Mouse (Mus musculus): ENCODE results near the gene Fam174a. TPM values are rescaled to one million over a fixed set of nuclear protein-coding genes. Genes with fewer than 3 reads are reported as not detected.

The Fam174a gene
- 13.8 and 16.5 TPM in 2 replicates for polyA plus RNA-seq (2016; fragmentation: Nextera tagmentation; extraction: Ambion mirVana)

DNA sequence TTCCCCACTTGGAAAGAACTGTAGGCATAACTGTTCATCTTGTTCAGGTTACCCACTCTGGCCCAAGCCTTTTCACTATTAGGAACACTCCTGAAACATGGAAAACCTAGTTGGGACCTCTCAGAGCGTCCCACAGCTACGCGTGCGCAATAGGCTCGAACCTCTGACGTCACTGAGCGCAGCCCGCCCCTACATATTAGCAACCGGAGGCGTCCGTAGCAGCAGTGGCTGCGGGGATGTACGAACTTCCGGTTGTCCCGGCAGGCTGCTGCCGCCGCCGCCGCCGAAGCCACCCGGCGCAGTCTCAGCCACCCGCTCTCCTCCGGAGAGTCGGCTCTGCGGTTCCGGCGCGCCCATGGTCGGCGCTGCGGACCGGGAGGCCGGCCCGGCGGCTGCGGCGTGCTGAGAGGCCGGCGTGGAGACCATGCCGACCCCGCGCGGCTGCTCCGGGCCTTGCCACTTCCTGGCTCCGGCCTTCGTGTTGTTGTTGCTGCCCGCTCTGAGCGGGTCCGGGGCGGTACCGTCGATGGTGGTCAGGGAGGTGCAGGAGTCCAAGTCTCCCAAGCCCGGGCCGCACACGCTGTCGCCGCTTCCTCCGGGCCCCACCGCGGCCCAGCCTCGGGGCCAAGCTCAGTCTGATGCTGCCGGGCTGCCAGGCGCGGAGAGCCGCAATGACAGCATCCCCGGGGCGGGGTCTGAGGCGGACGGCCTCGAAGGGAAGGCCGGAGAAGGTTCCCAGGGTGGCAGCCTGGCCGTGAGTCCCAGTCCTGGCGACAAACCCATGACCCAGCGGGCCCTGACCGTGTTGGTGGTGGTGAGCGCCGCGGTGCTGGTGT is at the start of gene Fam174a:
TSS of gene Fam174a (plus strand) at position 231 of the 836 bp plus-strand sequence.
- under 1% methylated on average over 79 of the region's 79 CpGs for WGBS
- no peaks in the 10 kb centered on the region for H3K9me3 ChIP-seq
- peak within 1 kb of the TSS; percentile 90 for H3K27ac ChIP-seq (replicated peaks)

DNA sequence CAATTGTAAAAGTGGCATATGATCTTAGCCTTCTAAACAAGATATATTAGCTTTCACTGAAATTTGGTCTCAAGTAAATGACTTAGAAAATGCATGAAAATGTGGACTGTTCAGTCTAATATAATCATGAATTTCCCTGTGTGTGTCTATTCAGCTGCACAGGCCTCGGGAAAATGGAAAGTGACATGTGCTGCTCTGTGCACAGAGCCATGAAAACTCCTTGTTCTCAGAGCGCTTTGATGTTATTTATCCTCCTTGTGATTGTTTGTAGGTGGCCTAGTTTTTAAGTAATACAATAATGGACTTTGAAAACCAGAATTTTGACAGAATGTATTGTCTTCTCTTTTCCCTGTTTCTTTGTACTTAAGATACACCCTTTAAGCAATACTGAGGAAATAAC is 49.6 kb upstream of the Fam174a start:
- Histone ChIP-seq H3K36me3 (replicated peaks) (no peaks in the 10 kb centered on the region), H3K27ac (replicated peaks) (no peak overlapping the region), H3K9me3 (no peaks in the 10 kb centered on the region), H3K4me3 (no peak overlapping the region), H3K4me1 (no peaks in the 10 kb centered on the region), H3K27me3 (replicated peaks; ENCODE audit: low read depth, poor library complexity, severe bottlenecking) (no peaks in the 10 kb centered on the region)
- 70% methylated on average over 2 of the region's 2 CpGs for WGBS
- DNase-seq (ENCODE audit: low spot score), result no peak

More for the DNA sequence above, at the start of gene Fam174a:
- H3K4me1 ChIP-seq, result peaks cover 9% of the 10 kb centered on the region
- peak within 1 kb of the TSS; percentile 91 for H3K4me3 ChIP-seq
- no peaks in the 10 kb centered on the region for H3K27me3 ChIP-seq (replicated peaks; ENCODE audit: low read depth, poor library complexity, severe bottlenecking)
- peak; percentile 92 for DNase-seq (ENCODE audit: low spot score)
- H3K36me3 ChIP-seq (replicated peaks), result no peaks in the 10 kb centered on the region

DNA sequence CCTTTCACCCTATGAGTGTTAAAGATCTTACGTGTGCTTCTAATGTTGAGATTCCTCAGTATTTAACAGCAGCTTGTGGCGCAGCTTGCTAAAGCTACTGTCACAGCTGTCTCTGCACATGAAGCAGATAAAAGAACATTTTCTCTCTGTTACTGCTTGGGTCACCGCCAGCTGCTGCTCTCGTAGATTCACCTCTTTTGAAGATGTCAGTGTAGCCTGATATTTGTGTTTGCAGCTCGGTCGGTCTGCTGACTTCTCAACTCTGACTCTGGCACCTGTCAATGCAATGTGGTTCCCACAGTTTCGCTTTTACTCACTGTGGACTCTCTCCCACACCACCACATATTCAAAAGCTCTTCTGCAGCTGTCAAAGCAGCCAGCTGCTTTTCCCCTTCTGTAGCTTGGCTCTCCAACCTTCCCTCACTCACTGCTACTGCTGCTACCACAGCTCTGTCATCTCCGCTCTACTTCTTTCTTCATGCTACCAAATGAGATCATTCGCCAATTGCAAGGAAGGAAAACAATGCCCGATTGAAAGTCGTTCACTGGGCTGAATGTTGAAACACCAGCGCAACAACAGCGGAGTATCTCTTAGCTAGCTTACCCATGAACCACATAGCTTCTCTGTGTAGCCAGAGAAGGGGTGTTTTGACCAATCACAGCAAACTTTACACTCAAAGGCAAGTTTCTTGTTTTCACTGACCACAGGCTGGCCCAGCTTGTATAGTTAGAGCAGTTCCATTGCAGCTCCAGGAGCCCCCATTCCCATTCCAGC is 45.3 kb upstream of the Fam174a start:
- no peak for DNase-seq (ENCODE audit: low spot score)
- Histone ChIP-seq H3K9me3 (no peaks in the 10 kb centered on the region), H3K36me3 (replicated peaks) (no peaks in the 10 kb centered on the region), H3K4me3 (no peak overlapping the region), H3K27ac (replicated peaks) (no peak overlapping the region), H3K4me1 (no peaks in the 10 kb centered on the region), H3K27me3 (replicated peaks; ENCODE audit: low read depth, poor library complexity, severe bottlenecking) (no peaks in the 10 kb centered on the region)
- 65% methylated on average over 13 of the region's 13 CpGs for whole genome bisulfite sequencing

DNA sequence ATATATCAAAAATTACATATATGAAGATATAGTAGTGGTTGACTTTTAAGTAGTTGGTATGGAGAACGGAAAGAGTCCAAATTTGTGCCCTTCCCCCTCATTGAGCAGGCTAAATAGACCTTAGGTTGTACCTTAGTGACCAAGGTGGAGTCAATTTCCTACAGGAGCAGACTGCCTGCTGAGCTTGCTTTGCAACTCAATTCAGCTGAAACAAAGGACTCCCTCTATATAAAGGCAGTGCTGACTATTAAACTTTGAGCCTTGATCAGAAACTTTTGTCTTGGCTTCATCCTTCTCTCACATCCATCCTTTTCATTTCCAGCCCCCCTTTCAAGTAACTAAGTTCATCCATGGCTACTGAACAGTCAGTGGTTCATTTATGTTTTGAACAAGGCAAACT is 40.1 kb upstream of the Fam174a start:
- 51% methylated on average over 1 of the region's 1 CpGs for WGBS
- H3K27me3 ChIP-seq (replicated peaks; ENCODE audit: low read depth, poor library complexity, severe bottlenecking), result no peaks in the 10 kb centered on the region
- no peak for DNase-seq (ENCODE audit: low spot score)
- H3K9me3 ChIP-seq, result no peaks in the 10 kb centered on the region
- no peaks in the 10 kb centered on the region for H3K36me3 ChIP-seq (replicated peaks)
- H3K4me3 ChIP-seq, result no peak overlapping the region
- no peaks in the 10 kb centered on the region for H3K4me1 ChIP-seq
- no peak overlapping the region for H3K27ac ChIP-seq (replicated peaks)

DNA sequence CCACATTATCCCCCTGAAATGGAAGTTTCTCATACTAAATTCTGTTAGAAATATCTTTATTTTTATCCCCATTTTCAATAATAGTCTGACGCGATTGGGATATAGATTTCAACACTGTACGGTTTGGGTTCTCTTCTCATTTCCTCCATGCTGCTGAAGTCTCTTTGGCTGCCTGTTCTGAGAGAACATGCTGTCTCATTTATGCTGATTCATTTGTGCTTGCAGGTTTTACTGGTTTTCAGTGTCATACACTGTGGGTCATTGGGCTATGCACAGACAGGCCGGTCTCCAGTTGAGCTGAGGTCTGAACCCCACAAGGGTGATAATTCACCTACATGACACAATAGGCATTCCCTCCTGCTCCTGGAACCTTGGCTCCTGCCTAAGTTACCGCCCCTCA is 5.1 kb upstream of the Fam174a start:
- Histone ChIP-seq H3K4me3 (no peak overlapping the region), H3K27me3 (replicated peaks; ENCODE audit: low read depth, poor library complexity, severe bottlenecking) (no peaks in the 10 kb centered on the region), H3K9me3 (no peaks in the 10 kb centered on the region), H3K36me3 (replicated peaks) (no peaks in the 10 kb centered on the region), H3K4me1 (no peaks in the 10 kb centered on the region), H3K27ac (replicated peaks) (no peak overlapping the region)
- no peak for DNase-seq (ENCODE audit: low spot score)
- 86% methylated on average over 5 of the region's 5 CpGs for WGBS

DNA sequence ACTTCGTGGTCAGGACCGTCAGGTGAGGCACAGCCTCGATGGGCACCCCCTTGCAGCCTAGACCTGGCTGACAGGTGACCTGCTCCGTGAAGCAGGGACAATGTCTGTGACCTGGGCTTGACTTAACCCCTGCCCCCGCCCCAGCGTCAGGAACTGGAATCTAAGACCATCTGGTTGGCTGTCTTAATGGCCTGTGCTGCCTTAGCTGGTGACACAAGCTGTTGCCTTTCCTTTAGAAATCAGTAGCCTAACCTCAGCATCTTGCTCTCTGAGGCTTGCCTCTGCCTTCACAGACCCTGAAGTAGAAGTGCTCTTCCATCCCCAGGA is 769 bp downstream of the Fam174a start:
- Histone ChIP-seq H3K27me3 (replicated peaks; ENCODE audit: low read depth, poor library complexity, severe bottlenecking) (no peaks in the 10 kb centered on the region), H3K4me3 (peak overlapping the region; percentile 91), H3K4me1 (peaks cover 9% of the 10 kb centered on the region), H3K36me3 (replicated peaks) (no peaks in the 10 kb centered on the region), H3K27ac (replicated peaks) (peak overlapping the region; percentile 90), H3K9me3 (no peaks in the 10 kb centered on the region)
- WGBS, result 1% methylated on average over 6 of the region's 6 CpGs
- no peak for DNase-seq (ENCODE audit: low spot score)

DNA sequence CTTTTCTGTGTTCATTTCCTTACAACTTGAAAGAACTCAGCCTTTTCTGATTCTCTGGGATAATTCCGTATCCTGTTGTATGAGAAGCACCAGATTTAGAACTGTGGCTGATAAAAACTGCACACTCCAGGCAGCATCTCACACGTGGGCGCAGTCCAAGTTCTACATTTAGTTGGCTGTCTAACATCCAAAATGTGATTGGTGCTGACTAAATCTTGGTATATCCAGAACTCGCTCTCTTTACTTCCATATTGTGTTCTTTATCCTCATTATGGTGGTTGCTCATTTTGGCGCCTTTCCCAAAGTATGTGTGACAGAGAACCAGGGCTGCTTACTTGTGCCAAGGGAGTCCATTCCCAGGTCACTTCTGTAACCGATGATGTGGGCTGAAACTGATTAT is 2.6 kb downstream of the Fam174a start:
- H3K4me3 ChIP-seq, result no peak overlapping the region
- WGBS, result 87% methylated on average over 6 of the region's 6 CpGs
- no peak for DNase-seq (ENCODE audit: low spot score)

DNA sequence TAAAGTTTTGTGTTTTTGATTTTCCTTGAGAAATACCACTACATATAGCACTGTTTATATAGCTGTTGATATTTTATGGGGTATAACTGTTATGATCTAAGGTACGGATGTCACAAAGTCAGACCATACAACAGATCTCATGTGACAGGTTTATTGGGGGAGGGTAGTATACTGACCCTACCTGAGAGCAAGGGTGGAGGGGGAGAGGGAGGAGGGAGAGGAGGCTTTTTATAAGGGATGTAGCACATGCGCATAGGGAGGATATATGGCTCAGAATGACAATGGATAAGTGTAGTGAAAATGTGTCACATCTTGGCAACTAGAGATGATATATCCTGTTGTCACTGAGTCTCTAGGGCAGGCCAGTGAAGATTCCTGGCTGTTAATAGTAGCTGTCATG is 8.8 kb downstream of the Fam174a start:
- H3K4me1 ChIP-seq, result no peaks in the 10 kb centered on the region
- H3K27me3 ChIP-seq (replicated peaks; ENCODE audit: low read depth, poor library complexity, severe bottlenecking), result no peaks in the 10 kb centered on the region
- no peak overlapping the region for H3K4me3 ChIP-seq
- no peak overlapping the region for H3K27ac ChIP-seq (replicated peaks)
- 87% methylated on average over 2 of the region's 2 CpGs for WGBS
- H3K9me3 ChIP-seq, result 0 out of 2 replicates have a peak, but pooled peaks cover 3% of the 10 kb centered on the region
- H3K36me3 ChIP-seq (replicated peaks), result peaks cover 10% of the 10 kb centered on the region
- DNase-seq (ENCODE audit: low spot score), result no peak

More for the DNA sequence above, 2.6 kb downstream of the Fam174a start:
- Histone ChIP-seq H3K27ac (replicated peaks) (no peak overlapping the region), H3K9me3 (no peaks in the 10 kb centered on the region), H3K4me1 (peaks cover 9% of the 10 kb centered on the region), H3K27me3 (replicated peaks; ENCODE audit: low read depth, poor library complexity, severe bottlenecking) (no peaks in the 10 kb centered on the region), H3K36me3 (replicated peaks) (no peaks in the 10 kb centered on the region)

DNA sequence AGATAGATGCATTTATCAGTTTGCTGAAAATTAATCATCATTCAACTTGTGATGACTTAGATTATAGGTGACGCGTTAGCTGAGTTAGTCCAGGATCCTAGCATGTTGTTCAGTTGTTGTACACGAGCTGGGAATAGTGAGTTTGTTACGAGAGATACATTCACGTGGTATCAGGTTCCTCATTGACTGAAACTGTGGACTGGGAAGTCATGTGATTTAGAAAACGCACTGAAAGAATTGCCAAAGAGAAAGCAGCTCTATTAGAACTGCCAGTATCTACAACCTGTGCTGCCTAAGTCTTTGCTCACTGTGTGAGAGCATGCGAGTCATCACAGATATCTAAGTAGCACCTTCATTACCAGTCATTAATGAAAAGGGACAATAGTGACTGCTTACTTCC is 9.6 kb downstream of the Fam174a start:
- DNase-seq (ENCODE audit: low spot score), result no peak
- H3K36me3 ChIP-seq (replicated peaks), result peaks cover 13% of the 10 kb centered on the region
- H3K9me3 ChIP-seq, result 0 out of 2 replicates have a peak, but pooled peaks cover 3% of the 10 kb centered on the region
- H3K27me3 ChIP-seq (replicated peaks; ENCODE audit: low read depth, poor library complexity, severe bottlenecking), result no peaks in the 10 kb centered on the region
- no peaks in the 10 kb centered on the region for H3K4me1 ChIP-seq
- no peak overlapping the region for H3K4me3 ChIP-seq
- WGBS, result 87% methylated on average over 7 of the region's 7 CpGs
- no peak overlapping the region for H3K27ac ChIP-seq (replicated peaks)

DNA sequence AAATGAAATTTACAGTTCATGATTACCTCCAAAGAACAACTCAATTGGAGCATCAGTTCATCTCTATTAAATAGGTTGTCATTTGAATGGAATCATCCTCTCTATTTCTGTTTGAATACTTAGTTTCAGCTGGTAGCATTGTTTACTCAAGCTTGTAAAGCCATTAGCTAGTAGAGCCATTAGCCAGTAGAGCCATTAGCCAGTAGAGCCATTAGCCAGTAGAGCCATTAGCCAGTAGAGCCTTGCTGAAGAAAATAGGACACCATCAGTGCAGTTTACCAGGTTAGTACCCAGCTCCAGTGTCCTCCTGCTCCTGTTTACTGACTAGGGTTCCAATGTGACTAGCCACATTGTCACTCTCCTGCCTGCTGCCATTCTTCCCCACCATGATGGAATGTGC is 13.4 kb downstream of the Fam174a start:
- H3K9me3 ChIP-seq, result 0 out of 2 replicates have a peak, but pooled peaks cover 3% of the 10 kb centered on the region
- no peak overlapping the region for H3K27ac ChIP-seq (replicated peaks)
- no peak overlapping the region for H3K4me3 ChIP-seq
- no peaks in the 10 kb centered on the region for H3K4me1 ChIP-seq
- DNase-seq (ENCODE audit: low spot score), result no peak
- no peaks in the 10 kb centered on the region for H3K27me3 ChIP-seq (replicated peaks; ENCODE audit: low read depth, poor library complexity, severe bottlenecking)
- H3K36me3 ChIP-seq (replicated peaks), result peaks cover 13% of the 10 kb centered on the region

DNA sequence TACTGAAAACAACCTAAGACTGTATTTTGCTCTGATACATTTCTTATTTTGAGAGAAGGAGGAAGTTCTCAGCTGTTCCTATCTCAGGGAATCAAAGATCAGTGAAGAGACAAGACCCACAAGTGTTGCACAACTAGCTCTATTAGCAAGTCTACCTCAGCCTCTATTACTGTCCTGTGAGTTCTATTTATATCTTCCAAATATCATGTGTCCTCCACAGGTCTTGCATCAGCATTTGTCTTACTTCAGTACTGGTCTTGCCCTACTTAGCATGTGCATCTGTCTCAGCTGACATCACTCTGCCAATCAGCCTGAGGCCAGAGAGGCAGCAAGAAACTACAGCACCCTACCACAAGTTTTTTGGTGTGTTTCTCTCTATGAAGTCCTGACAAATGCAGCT is 26.2 kb downstream of the Fam174a start:
- no peaks in the 10 kb centered on the region for H3K36me3 ChIP-seq (replicated peaks)
- H3K27ac ChIP-seq (replicated peaks), result no peak overlapping the region
- no peak overlapping the region for H3K4me3 ChIP-seq
- no peaks in the 10 kb centered on the region for H3K4me1 ChIP-seq
- H3K9me3 ChIP-seq, result no peaks in the 10 kb centered on the region
- no peaks in the 10 kb centered on the region for H3K27me3 ChIP-seq (replicated peaks; ENCODE audit: low read depth, poor library complexity, severe bottlenecking)
- no peak for DNase-seq (ENCODE audit: low spot score)

DNA sequence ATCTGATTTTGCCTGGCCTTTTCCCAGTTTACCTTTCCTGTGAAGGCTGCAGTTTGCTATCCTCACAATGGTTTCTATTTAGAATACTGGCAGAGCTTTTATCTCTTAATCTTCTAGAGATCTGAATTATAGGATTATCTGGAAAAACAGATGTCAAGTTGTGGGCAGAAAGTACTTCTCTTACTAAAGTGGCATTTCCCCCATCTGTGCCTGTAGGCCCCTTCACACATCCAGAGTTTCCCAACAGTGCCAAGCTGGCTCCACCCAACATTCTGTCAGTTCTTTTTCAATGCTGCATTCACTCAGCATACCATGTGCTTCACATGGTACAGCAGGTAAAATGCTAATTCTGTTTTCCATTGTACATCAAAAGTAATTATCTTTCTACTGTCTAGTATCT is 28.8 kb downstream of the Fam174a start:
- H3K27ac ChIP-seq (replicated peaks), result no peak overlapping the region
- H3K36me3 ChIP-seq (replicated peaks), result no peaks in the 10 kb centered on the region
- H3K9me3 ChIP-seq, result no peaks in the 10 kb centered on the region
- no peaks in the 10 kb centered on the region for H3K27me3 ChIP-seq (replicated peaks; ENCODE audit: low read depth, poor library complexity, severe bottlenecking)
- H3K4me3 ChIP-seq, result no peak overlapping the region
- DNase-seq (ENCODE audit: low spot score), result no peak
- H3K4me1 ChIP-seq, result no peaks in the 10 kb centered on the region

Data from embryonic facial prominence, embryonic 10.5 days (tissue).